Mouse (Mus musculus) lung, adult 2 months (tissue): ENCODE data around the gene Amfr.

ENCODE experiments used
- CTCF ChIP-seq: fragments of 200-500 bp; IDR thresholded peaks from 2 replicates; pipeline ENCODE4 v1.5.1; 2011; ENCODE audit warnings: mild to moderate bottlenecking, low read length, control low read depth; ENCODE audit not compliant: insufficient read depth
- POLR2A ChIP-seq: fragments of 200-500 bp; IDR thresholded peaks from 2 replicates; pipeline ENCODE4 v1.6.1; 2011; ENCODE audit warnings: low read depth, mild to moderate bottlenecking, control low read depth, low read length, borderline replicate concordance; ENCODE audit errors: extremely low read depth

GRCm38 (mm10) chr8:93981679-93982215 lies 30.9 kb downstream of the Amfr start:
- TF ChIP-seq CTCF (no peak), POLR2A (no peak)
